Mouse (Mus musculus) C2C12 (cell line): ENCODE measurements at regions not wholly inside any gene's neighbourhood (a gene's known extent, or its start where the extent isn't known, plus 50 kb on each side); places are given as distances from the start of the nearest gene placed in this dataset.

Experiments
- CEBPB ChIP-seq: IDR thresholded peaks from one replicate; pipeline ENCODE4 v1.6.1; 2011; ENCODE audit warnings: low read depth, mild to moderate bottlenecking, control low read depth, moderate library complexity
- CTCF ChIP-seq: IDR thresholded peaks from one replicate; pipeline ENCODE4 v1.5.1; 2011; ENCODE audit not compliant: control insufficient read depth, insufficient read depth, insufficient read length
- FOSL1 ChIP-seq: IDR thresholded peaks from one replicate; pipeline ENCODE4 v1.8.0; 2011; ENCODE audit warnings: mild to moderate bottlenecking, low read length; ENCODE audit not compliant: poor library complexity, insufficient read depth, severe bottlenecking
- MAX ChIP-seq: IDR thresholded peaks from one replicate; pipeline ENCODE4 v1.6.1; 2011; ENCODE audit warnings: mild to moderate bottlenecking, control low read depth
- MYOD1 ChIP-seq: IDR thresholded peaks from one replicate; pipeline ENCODE4 v1.6.1; 2011; ENCODE audit warnings: low read depth; ENCODE audit not compliant: control insufficient read depth, insufficient read length
- MYOG ChIP-seq: IDR thresholded peaks from one replicate; pipeline ENCODE4 v1.6.1; 2011; ENCODE audit not compliant: control insufficient read depth, insufficient read length; ENCODE audit errors: extremely low read depth
- USF1 ChIP-seq: IDR thresholded peaks from one replicate; pipeline ENCODE4 v1.6.1; 2011; ENCODE audit warnings: low read depth, mild to moderate bottlenecking, control low read depth, moderate library complexity

GRCm38 (mm10) chr16:76149581-76149980, 127.5 kb upstream of the Samsn1 start:
- TF ChIP-seq CTCF (no peak), MYOD1 (no peak), FOSL1 (no peak), USF1 (no peak), MYOG (no peak), MAX (no peak), CEBPB (no peak)
